Mouse (Mus musculus): Measurements from ENCODE around the gene Kif14.

GRCm38 (mm10) chr1:136570976-136571375, 104.8 kb downstream of the Kif14 start:
- TF ChIP-seq CTCF (IDR thresholded peaks at IDR 0.05; ENCODE audit: extremely low read depth, insufficient read length, insufficient replicate concordance, low read depth, low read length) (no peak), POLR2A (IDR thresholded peaks at IDR 0.05; ENCODE audit: low read depth, low read length) (no peak)

All from small intestine, adult 2 months (tissue).